Mouse (Mus musculus) left cerebral cortex, adult 8-10 months (tissue): ENCODE measurements around the gene Fgf9. TPM values are rescaled to one million over a fixed set of nuclear protein-coding genes. Genes with fewer than 3 reads are reported as not detected.

Experiments
- DNase-seq, 2 experiments: peaks; one replicate each; pipeline ENCODE4 v3.0.0; 2022; ENCODE audit warnings: low spot score in 2 of 2
- total RNA-seq, 4 experiments: library from RNA; stranded (reverse); gene quantifications; 2 replicates each; pipeline ENCODE4 v1.2.4; 2022

Fgf9 gene
- total RNA-seq, 4 experiments from 2014 or later, result 21.8 to 25.9 (median 23.7) TPM

GRCm38 (mm10) chr14:58089486-58089885, 19.1 kb downstream of the Fgf9 start:
- no peak for DNase-seq

GRCm38 (mm10) chr14:58091321-58091720, 21.0 kb downstream of the Fgf9 start:
- no peak for DNase-seq

- DNase-seq, result no peak
Measured at GRCm38 (mm10) chr14:58099599-58099998, 29.3 kb downstream of the Fgf9 start.

- no peak for DNase-seq
Measured at GRCm38 (mm10) chr14:58101298-58101697, 31.0 kb downstream of the Fgf9 start.

GRCm38 (mm10) chr14:58104266-58104665, 33.9 kb downstream of the Fgf9 start:
- DNase-seq, result no peak

- DNase-seq, result no peak
Measured at GRCm38 (mm10) chr14:58105596-58105995, 35.2 kb downstream of the Fgf9 start.

GRCm38 (mm10) chr14:58109601-58110000, 39.3 kb downstream of the Fgf9 start:
- no peak for DNase-seq

- DNase-seq, result no peak
Measured at GRCm38 (mm10) chr14:58111562-58111961, 41.2 kb downstream of the Fgf9 start.

GRCm38 (mm10) chr14:58112341-58112740, 42.0 kb downstream of the Fgf9 start:
- no peak for DNase-seq

- DNase-seq, result no peak
Measured at GRCm38 (mm10) chr14:58113180-58113579, 42.8 kb downstream of the Fgf9 start.

GRCm38 (mm10) chr14:58114146-58114545, 43.8 kb downstream of the Fgf9 start:
- DNase-seq, result no peak

- no peak for DNase-seq
Measured at GRCm38 (mm10) chr14:58124625-58125024, 54.3 kb downstream of the Fgf9 start.

- no peak for DNase-seq
Measured at GRCm38 (mm10) chr14:58126508-58126907, 56.2 kb downstream of the Fgf9 start.

GRCm38 (mm10) chr14:58139506-58140055, 69.2 kb downstream of the Fgf9 start:
- no peak for DNase-seq

GRCm38 (mm10) chr14:58149637-58150470, 79.5 kb downstream of the Fgf9 start:
- DNase-seq, result no peak

- DNase-seq, result no peak
Measured at GRCm38 (mm10) chr14:58150471-58150855, 80.1 kb downstream of the Fgf9 start.

- DNase-seq, result no peak
Measured at GRCm38 (mm10) chr14:58152110-58152509, 81.8 kb downstream of the Fgf9 start.

GRCm38 (mm10) chr14:58153470-58154416, 83.4 kb downstream of the Fgf9 start:
- no peak for DNase-seq

- DNase-seq, result no peak
Measured at GRCm38 (mm10) chr14:58160624-58161023, 90.3 kb downstream of the Fgf9 start.
